Mouse (Mus musculus) frontal cortex, postnatal 10 days (tissue): ENCODE measurements around the gene Edf1.

Experiments used
- DNase-seq, 2 experiments: peaks; one replicate each; pipeline ENCODE4 v3.0.0; 2022; ENCODE audit warnings: low spot score in 2 of 2, mixed read lengths in 1 of 2

The Edf1 gene

DNA sequence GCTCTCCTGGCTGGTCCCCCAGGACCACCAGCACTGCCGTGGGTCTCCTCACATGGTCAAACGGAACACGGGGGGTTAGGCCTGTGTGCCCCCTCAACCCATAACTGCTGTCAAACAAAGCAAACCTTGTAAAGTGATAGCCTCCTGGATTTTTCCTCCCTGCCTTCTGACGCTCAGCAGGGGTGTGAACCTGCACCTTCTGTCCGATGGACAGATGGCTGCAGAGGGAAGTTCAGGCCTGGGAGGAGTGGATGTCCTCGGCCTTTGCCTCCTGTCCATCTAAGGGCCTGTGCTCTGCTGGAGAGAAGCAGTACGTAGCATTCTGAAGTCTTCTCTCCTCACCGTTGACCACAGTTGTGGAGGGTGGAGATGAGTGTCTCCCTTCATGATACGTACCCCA is 4.3 kb downstream of the Edf1 start:
- DNase-seq = no peak

GRCm38 (mm10) chr2:25565741-25566140 is 8.1 kb downstream of the Edf1 start:
- DNase-seq = no peak

DNA sequence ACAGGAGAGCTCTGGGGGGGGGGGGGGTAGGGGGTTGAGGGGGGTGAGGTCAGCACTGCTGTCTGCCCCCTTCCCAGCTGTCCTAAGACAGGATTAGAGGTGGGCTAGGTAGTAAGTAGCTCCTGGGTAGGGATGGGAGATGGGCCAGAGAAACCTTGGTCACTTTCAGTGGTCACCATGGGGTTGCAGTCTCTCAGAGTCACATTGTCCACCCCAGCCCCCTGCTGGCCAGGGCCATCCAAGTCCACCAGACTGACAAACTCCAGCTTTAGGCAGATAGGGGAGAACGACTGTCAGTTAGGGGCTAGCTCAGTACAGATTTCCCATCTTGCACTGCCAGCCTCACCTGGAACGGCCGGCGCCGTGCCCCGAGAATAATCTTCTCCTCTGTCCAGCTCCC is 8.9 kb downstream of the Edf1 start:
- DNase-seq = no peak

GRCm38 (mm10) chr2:25568473-25569019 is 10.9 kb downstream of the Edf1 start:
- DNase-seq = no peak

DNA sequence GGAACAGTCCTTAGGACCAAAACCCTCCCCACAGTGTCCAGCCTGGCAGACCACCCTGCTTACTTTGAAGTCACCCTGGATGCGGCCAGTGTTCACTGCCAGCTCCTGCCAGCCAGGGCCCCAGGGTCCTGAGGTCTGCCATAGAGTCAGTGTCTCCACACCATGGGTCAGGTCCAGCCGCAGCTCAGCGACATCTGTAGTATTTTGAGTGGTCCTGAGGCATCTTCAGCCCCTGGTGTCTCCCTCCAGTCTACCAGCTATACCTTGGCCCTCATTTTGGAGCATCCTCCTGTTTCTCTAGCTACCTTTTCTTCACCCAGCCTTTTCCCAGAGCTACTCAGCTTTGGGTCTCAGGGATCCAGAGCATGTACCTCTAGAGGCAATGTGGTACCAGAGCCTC is 11.7 kb downstream of the Edf1 start:
- no peak for DNase-seq

DNA sequence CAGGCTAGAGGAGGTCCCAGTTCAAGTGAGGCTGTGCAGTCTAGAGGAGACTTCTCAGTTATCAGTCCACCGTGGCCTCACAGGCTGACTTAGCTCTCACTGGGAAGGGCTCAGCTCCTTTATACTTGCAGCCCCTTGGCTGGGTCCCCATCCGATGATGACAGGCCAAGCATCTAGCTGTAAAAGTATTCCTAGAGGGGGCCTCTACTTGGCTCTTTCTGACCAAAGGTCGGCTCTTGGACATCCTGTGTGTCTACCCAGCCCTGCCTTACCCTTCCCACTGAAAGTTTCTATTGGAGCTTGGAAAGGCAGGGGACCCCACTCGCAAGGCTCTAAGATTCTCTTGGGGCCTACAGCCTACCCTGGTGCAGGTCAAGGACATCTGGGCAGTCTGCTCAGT is 13.6 kb downstream of the Edf1 start:
- no peak for DNase-seq

DNA sequence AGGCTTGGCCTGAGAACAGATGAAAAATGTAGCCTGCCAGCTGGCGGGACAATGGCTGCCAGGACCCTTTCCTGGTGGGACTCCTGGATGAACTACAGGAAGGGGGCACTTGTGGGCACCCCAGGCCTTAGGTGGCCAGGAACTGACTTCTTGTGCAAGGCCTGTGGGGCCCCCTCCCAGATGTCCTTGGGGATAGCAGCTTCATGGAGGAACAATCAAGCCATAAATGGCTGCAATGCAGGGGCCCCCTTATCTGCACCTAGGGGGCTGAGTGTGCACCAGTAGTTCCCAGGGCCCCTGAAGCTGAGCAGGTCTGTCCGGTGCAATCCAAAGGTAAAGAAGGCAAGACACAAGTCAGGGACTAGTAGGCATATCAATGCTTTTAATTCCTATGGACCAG is 15.4 kb downstream of the Edf1 start:
- DNase-seq = no peak

GRCm38 (mm10) chr2:25574136-25574535 is 16.5 kb downstream of the Edf1 start:
- DNase-seq = no peak

GRCm38 (mm10) chr2:25574579-25575431 is 17.2 kb downstream of the Edf1 start, which contains the start of the genes Mamdc4 and Phpt1:
Gene Mamdc4, minus strand, starts transcription at chr2:25574845.
Gene Phpt1, minus strand, starts transcription at chr2:25575224.
- peak; percentile 95 to 96 for DNase-seq

- peak in 1 of 2 experiments; percentile 36 for DNase-seq
These were observed 17.9 kb downstream of the Edf1 start for GRCm38 (mm10) chr2:25575432-25576027.

GRCm38 (mm10) chr2:25576028-25576850 is 18.6 kb downstream of the Edf1 start:
- peak in 1 of 2 experiments; percentile 9 for DNase-seq

DNA sequence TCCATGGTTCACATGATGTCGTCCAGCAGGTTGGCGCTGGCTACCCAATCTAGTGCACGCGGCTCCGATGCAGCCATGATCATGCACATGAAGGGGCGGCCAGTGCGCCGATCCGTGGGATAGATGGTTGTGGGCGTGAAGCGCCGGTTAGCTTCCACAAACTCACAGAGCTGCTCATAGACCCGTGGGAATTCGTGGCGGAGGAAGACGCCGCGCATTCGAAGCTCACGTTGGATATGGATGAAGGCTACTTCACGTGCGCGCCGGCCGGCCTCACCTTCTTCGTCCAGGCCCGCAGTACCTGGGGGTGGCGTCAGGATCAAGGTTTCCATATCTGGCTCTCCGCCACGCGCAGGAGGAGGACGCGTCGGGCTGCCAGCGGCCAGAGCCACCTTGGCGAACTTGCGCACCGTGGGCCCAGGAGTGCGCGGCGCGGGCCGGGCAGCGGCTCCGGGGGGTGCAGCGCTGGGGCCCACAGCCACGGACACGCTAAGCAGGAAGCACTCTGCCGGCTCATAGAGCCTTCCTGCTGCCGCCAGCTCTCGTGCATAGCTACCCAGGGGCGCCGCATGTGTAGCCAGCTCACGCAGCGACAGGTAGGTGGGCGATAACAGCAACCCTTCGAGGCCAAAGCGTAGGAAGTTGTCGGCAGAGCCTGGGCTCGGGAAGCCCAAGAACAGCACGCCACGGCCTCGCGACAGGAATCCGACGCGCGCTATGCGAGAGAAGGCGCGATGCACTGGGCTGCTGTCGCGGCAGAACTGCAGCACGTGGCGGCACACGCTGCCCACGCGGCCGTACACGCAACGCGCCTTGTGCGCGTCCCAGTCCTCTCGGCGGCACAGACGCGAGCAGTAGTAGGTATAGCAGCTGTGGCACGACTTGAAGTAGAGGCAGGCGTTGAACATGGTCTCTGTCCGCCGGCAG is 19.6 kb downstream of the Edf1 start:
- peak in 1 of 2 experiments; percentile 22 for DNase-seq

DNA sequence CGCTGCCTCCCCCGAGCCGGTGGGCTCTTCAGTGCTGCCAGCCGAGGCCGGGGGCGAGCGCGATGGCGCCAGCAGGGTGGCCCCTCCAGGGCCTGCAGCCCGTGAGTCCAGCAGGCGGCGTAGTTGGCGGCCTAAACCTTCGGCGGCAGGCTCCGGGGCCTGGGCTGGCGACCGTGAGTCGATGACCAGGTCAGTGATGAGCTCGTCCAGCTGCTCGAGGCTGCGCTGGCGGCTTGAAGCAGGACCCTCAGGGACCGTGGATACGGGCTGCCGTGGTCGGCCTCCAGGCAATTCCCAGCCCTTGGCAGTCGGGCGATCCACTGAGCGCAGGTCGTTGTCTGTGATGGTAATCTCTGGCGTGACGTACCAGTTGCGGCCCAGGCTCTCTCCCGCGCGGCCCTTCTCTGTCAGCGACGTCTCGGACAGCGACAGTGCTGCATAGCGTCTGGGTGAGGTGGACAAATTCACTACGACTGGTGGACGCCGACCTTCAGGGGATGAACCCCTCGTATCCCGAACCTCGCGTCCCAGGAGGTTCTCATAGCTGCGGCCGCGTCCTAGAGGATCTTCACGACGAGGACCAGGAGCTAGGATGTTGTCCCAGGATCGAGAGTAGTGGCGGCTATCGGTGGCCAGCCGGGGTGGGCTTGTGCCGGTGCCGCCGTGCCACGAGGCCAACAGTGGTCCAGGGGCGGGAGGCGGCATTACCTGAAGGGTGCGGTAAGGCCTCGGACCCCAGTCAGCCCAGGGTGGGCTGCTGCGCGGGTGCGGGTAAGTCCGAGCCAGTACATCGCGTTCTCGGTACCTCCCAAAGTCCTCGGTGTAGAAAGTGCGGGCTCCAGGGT is 20.5 kb downstream of the Edf1 start:
- DNase-seq = peak in 1 of 2 experiments; percentile 31

DNA sequence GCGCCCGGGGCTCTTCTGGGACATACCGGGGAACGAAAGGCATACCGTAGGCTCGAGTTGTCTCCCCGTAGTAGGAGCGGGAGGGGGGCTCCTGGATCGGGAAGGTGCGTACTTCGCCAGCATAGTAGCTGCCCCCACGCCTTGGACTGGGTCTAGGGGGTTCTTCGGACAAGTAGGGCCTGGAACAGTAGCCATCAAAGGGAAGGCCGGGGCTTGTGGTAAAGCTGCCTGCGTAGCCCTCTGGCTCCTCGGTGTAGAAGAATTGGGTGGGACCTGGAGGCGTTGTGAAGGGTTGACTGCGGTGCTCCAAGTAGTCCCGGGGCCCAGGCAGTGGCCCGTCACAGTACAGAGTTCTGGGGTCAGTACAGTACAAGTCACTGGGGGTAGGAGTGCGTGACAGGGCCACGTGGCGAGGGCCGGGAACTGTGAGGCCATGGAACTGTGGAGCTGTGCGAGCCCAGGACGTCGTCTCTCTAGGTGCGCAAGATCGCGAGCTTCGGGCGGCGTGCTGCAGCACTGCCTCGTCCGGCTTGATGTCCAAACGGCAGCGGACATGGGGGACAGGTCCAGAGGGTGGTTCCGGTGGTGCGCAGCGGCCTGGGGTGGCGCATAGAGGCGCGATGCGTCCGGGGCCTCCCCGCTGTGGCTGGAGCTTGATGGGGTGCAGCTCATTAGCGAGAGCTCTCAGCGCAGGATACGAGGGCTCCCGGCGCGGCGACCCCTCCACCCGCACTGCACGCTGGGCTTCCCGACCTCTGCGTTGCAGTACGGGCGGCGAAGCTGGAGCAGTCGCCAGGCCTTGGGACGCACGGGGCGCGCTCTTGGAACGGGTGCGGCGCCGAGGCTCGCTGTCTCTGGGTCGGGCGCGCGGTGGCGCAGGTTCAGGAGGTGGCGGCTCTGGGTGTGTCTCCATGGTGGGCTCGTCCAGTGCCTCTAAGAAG is 21.4 kb downstream of the Edf1 start:
- DNase-seq = peak in 1 of 2 experiments; percentile 39

DNA sequence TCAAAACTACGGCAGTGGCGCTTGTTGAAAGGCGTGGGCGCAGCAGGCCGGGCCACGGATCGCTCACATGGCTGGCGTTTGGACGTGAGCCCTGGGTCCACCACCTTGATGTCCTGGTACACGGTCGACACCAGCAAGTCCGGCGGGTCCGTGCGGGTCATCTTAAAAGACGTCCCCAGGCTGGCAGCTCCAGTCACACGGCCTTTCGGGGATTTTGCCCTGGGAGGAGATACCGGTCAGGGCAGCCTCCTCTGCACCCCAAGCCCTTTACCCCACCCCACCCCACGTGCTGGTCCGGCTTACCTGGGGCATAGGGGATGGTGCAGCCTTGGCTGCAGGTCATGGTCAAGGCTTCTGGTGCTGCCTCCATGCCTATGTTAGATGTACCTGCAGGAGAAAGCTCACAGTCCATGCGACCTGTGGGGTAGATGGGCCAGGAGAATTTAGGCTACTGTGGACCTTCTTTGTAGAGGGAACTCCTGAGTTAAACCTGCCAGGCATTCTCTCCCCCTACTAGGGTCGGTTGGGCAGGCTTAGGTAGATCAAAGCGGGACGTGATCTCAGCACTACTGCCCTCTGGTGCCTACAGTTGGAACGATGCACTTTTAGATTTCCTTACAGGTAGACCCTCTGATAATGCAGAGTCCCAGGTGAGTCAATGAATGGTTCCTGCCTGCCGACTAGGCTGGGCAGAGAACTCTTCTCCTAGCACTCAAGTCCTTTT is 22.3 kb downstream of the Edf1 start:
- DNase-seq = peak in 1 of 2 experiments; percentile 46

DNA sequence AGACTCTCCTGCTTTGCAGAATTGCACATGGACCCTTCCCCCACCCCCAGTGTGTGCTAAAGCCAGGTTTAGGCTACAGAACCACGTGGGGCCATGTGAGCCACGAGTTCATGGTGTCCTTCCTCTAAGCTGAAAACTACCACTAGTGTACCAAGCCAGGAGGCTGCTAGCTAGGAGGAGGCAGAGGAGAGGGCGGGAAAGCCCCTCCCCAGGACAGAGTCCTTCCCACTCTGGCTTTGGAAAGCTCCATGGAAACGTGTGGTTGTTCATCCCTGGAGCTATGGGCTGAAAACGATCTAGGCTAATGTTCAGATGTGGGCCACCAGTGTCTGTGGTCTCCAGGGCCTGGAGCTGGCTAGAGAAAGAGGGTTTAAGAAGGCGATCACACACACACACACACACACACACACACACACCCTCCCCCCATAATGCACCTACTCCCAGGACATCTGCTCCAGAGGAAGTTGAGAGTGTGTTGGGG is 23.0 kb downstream of the Edf1 start:
- peak in 1 of 2 experiments; percentile 24 for DNase-seq

GRCm38 (mm10) chr2:25581294-25581864 is 23.7 kb downstream of the Edf1 start, which contains the start of gene Ajm1:
Gene Ajm1, minus strand, starts transcription at chr2:25581757.
- peak in 1 of 2 experiments; percentile 79 for DNase-seq
